Mouse (Mus musculus) left cerebral cortex, postnatal 10 days (tissue): ENCODE measurements around the gene Tmem11. TPM values are rescaled to one million over a fixed set of nuclear protein-coding genes. Genes with fewer than 3 reads are reported as not detected.
"Not testable (repeated sequence)": the region's sequence is repeated elsewhere in the genome, so short reads cannot be mapped to it uniquely, and the experiment has no call there.

ENCODE experiments used
- DNase-seq, 2 experiments: peaks; one replicate each; pipeline ENCODE4 v3.0.0; 2021 to 2022; ENCODE audit warnings: low spot score in 2 of 2, mixed read lengths in 1 of 2; ENCODE audit errors: extremely low spot score in 1 of 2
- intact Hi-C: fragments of 180-260 bp; cut with DNase I; formaldehyde crosslinking; loops from one replicate; pipeline ENCODE4 v1.15.1; 2025
- total RNA-seq, 2 experiments: library from RNA; stranded (reverse); gene quantifications; 2 replicates each; pipeline ENCODE4 v1.2.3; 2021

Tmem11 gene
- total RNA-seq, 2 experiments from 2014 or later = 25.2 TPM

GRCm38 (mm10) chr11:60890744-60891143 is 11.7 kb upstream of the Tmem11 start:
- intact Hi-C loops = no loop called here
- DNase-seq = no peak

- no peak for DNase-seq
These were observed 11.2 kb upstream of the Tmem11 start for GRCm38 (mm10) chr11:60890286-60890685.

GRCm38 (mm10) chr11:60889861-60890260 is 10.8 kb upstream of the Tmem11 start:
- DNase-seq = no peak
- intact Hi-C loops = no loop called here

More at GRCm38 (mm10) chr11:60890286-60890685, 11.2 kb upstream of the Tmem11 start:
- intact Hi-C loops = no loop called here

DNA sequence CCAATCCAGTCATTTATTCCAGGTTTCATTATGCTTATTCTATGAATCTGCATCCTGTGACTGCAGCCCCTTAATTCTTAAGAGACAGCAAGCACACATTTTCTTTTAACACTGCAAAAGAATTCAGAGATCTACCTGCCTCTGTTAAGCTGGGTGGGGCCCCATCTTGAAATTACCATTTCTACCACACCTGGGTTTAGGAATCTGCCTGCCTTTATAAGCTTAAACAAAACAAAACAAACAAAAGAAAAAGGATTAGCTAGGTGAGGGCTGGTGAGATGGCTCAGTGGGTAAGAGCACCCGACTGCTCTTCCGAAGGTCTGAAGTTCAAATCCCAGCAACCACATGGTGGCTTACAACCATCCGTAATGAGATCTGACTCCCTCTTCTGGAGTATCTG is 7.9 kb upstream of the Tmem11 start:
- DNase-seq, intact Hi-C loops: not testable (repeated sequence)

DNA sequence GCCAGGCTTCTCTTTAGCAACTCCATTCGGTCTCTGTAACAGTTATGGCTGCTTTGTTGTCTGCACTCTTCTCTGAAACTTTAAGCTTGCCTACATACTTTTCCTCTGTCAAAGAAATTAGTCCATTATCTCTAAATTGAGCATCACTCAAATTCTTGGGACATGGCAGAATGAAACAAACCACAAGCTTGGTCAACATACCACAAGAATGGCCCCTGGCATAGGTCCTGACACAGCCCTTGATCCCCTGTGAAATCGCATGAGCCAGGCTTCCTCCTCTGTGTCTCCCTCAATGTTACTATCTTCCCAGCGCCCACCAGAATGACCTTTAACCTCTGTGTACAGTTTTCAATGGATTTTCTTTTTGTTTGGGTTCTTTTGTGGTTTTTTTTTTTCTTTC is 3.3 kb upstream of the Tmem11 start:
- intact Hi-C loops = no loop called here
- DNase-seq = no peak

DNA sequence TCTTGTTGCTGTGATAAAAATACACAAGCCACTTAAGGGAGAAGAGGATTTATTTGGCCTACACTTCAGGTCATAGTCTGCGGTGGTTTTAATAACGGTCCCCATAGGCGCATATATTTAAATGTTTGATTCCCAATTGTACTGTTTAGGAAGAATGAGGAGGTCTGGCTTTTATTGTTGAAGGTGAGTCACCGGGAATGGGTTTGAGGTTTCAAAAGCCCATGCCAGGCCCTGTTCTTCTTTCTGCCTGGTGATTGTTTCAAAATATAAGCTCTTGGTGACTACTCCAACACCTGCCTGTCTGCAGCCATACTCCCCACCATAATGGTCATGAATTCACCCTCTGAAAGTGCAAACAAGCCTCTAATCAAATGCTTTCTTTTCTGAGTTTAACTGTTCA is 1.5 kb upstream of the Tmem11 start:
- no peak for DNase-seq
- intact Hi-C loops = no loop called here

DNA sequence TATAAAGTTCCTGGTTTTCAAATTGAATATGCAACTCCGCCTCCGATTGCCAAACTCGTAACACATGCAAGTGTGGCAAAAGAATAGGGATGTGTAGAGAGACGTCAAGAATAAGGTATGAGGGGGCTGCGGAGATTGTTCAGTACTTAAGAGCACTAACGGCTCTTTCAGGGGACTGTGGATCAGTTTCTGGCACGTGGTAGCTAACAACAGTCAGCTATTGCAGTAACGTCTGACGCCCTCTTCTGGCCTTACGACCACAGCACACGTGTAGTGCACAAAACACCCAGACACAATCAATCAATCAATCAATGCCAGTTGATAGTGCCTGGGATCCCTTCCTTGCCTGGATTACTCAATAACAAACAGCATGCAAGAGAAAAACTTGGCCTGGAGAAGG is 351 bp upstream of the Tmem11 start:
- intact Hi-C loops = loop anchor here (5.0 kb wide), 2 partner anchors 47 to 102 kb away; partner anchors contain the start of genes Dhrs7b, Smcr8 and Top3a
- DNase-seq = peak in 1 of 2 experiments; percentile 69

DNA sequence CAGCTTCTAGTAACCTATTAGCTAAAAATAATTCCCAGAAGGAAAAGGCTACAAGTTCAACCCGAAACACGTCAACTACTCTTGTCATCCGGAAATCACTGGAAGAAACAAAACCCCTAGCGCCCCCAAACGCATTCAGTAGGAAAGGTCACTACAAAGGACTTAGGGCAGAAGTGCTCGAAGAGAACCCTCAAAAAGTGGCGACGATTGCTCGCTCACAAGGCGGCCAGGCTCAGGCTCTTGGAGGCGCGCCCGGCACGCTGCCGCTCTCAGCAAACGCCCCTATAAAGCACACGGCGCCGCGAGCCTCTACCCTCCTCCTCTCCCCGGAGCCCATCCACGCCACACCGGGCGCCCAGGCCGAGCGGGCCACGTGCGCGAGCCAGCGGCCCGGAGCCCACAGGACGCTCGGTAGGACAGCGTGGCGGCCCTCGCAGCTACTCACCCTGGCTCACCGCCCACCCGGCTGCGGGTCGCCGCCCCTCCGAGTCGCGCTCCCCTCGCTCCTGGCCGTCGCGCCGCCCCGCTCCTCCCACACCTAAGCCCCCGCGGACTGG is 938 bp downstream of the Tmem11 start:
- intact Hi-C loops = loop anchor here (5.0 kb wide), 2 partner anchors 46 to 101 kb away; partner anchors contain the start of genes Dhrs7b, Smcr8 and Top3a
- peak; percentile 34 to 81 for DNase-seq

- no peak for DNase-seq
- intact Hi-C loops = no loop called here
These were observed 6.0 kb downstream of the Tmem11 start for GRCm38 (mm10) chr11:60873101-60873500.

DNA sequence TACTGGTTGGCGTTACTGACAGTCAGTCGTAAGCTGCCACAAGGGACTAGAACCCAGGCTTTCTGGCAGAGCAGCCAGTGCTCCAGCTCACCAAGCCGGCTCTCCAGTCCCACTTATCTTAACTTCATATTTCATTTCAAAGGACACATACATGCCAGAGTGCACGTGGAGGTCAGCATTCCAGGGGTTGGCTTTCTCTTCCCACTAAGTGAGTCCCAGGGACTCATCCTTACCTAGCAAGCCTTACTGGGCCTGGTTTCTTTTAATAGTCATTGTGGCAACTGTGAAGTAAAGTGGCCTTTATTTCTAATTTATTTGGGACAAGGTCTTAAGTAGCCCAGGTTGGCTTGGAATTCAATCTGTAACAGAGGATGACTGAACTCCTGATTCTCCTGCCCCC is 7.7 kb downstream of the Tmem11 start:
- intact Hi-C loops = no loop called here

DNA sequence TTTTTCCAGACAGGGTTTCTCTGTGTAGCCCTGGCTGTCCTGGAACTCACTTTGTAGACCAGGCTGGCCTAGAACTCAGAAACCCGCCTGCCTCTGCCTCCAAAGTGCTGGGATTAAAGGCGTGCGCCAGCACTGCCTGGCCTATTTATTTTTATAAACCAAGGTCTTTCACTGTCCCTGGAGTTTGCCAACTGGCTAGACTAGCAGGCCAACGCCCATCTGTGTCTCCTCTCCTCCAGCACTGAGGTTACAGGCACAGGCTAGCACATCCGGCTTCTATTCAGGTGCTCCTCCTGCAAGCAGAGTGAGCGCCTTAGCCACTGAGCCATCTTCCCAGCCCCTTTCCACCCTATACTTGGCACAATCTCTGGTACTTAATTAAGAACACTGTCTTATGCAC is 9.6 kb downstream of the Tmem11 start:
- intact Hi-C loops, DNase-seq: not testable (repeated sequence)

More for the DNA sequence above, 7.7 kb downstream of the Tmem11 start:
- DNase-seq = no peak

DNA sequence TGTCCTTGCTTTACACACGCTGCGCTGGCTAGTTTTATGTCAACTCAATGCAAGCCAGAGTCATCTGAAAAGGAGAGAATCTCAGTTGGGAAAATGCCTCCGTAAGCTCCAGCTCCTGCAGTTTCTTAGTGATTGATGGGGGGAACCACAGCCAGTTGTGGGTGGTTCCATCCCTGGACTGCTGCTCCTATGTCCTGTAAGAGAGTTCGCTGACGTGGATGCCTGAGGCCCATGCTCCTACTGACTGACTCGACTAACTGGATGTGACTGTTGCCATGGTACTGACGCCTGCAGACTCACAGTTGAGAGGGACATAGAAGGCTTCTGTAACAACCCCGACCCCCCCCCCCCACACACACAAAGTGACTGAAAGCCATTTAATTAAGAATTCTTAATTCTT is 11.2 kb downstream of the Tmem11 start:
- intact Hi-C loops = no loop called here
- DNase-seq = no peak

- no peak for DNase-seq
- intact Hi-C loops = no loop called here
These were observed 11.6 kb downstream of the Tmem11 start for GRCm38 (mm10) chr11:60867456-60867855.

- no peak for DNase-seq
- intact Hi-C loops = no loop called here
These were observed 13.1 kb downstream of the Tmem11 start for GRCm38 (mm10) chr11:60866021-60866420.

DNA sequence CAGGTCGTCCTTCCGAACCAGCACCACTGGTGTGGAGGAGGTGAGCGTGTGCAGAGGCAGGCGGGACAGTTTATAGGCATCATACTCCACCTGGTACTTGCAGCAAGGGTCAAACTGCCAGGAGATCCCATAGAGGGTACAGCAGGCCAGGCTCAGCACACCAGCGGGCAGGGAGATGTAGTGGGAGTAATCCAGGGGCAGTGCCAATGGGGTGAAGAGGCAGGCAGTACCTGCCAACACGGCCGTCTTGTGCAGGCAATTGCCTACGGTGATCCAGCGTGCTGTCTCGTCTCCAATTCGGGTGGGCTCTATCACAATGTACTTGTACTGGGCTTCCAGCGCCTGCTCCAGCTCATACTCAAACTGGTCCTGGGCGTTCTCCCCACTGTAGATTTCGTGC is 14.2 kb downstream of the Tmem11 start:
- intact Hi-C loops = no loop called here
- no peak for DNase-seq

- DNase-seq = no peak
- intact Hi-C loops = no loop called here
These were observed 14.9 kb downstream of the Tmem11 start for GRCm38 (mm10) chr11:60864166-60864565.

DNA sequence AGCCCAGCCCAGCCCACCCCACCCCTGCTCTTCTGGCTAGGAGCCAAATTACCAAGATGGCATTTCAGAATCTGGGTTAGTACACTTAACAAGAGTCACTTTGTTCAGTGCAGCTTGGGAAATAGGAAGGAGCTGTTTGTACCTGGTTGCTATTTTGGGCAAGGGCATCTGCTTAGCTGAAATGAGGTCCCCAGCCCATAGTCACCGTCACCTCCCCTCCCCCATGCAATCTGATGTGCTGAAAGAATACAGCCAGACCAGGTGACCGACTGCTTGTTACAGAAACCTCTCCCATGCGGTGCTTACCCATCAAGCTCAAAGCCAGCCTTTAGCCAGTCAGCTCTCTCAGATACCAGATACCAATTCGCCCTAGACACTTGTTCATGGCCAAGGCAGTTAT is 15.9 kb downstream of the Tmem11 start:
- intact Hi-C loops = no loop called here
- no peak for DNase-seq

- intact Hi-C loops = no loop called here
- DNase-seq = no peak
These were observed 17.1 kb downstream of the Tmem11 start for GRCm38 (mm10) chr11:60861993-60862392.

DNA sequence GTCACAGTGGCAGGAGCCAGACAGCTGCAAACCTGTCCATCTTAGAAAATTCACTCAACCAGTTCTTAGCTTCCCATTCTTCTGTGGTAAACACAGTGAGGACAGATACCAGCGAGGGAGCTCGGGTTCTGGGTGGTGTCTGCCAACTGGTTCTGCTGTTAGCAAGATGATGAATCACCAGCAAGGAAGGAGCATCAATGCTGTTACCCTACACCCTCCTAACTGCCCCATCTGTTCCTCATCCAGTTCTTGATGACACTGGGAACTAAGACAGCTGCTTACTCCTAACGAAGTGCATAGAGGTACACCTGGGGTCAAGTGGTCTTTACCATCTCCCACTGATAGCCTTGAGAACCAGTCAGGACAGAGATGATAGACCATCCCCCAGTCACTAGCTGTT is 22.5 kb downstream of the Tmem11 start:
- DNase-seq = no peak
- intact Hi-C loops = no loop called here

DNA sequence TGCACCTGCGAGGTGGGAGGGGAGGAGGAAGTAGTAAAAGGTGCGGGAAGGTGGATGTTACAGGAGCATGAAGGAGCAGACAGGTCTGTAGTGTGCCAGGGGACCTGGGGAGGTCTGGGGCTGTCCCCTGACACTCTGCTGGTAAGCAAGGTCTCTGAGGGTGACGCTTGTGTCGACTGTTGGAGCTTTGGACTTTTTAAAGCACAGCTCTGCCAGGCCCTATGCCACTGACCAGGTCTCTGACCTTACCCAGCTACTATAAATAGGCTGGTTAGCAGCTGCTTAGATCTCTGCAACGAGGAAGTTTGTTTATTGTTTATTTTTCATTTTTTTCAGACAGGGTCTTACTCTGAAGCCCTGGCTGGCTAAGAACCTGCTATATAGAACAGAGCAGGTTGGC is 33.7 kb downstream of the Tmem11 start:
- no peak for DNase-seq
- intact Hi-C loops = no loop called here

- DNase-seq = no peak
- intact Hi-C loops = no loop called here
These were observed 35.7 kb downstream of the Tmem11 start for GRCm38 (mm10) chr11:60843412-60843811.
